Mouse (Mus musculus) G1E (cell line): Measurements from ENCODE around the gene C1qtnf7. TPM values are rescaled to one million over a fixed set of nuclear protein-coding genes. Genes with fewer than 3 reads are reported as not detected.

Experiments used
- ATAC-seq: 2 replicates; pipeline ENCODE4 v1.8.0; 2016; ENCODE audit warnings: mild to moderate bottlenecking; ENCODE audit not compliant: insufficient number of reproducible peaks, poor library complexity, low FRiP score, severe bottlenecking; ENCODE audit errors: extremely low read depth
- DNase-seq: peaks from one replicate; pipeline ENCODE4 v3.0.0; 2012; ENCODE audit warnings: low spot score
- H3K27me3 ChIP-seq: 2 replicates; pipeline ENCODE4 v1.6.1; 2012; ENCODE audit warnings: mild to moderate bottlenecking, low read length, inconsistent platforms; ENCODE audit not compliant: insufficient read depth
- H3K36me3 ChIP-seq: replicated peaks from 2 replicates; pipeline ENCODE3; 2012; ENCODE audit warnings: mild to moderate bottlenecking, inconsistent platforms
- H3K4me1 ChIP-seq: 2 replicates; pipeline ENCODE4 v1.6.1; 2012; ENCODE audit warnings: low read depth, low read length, inconsistent platforms, mixed read lengths; ENCODE audit not compliant: insufficient read depth
- H3K4me3 ChIP-seq: 2 replicates; pipeline ENCODE4 v1.5.1; 2012; ENCODE audit warnings: low read depth, mild to moderate bottlenecking, inconsistent platforms, low read length, moderate library complexity, mixed read lengths
- H3K9me3 ChIP-seq: replicated peaks from 2 replicates; pipeline ENCODE4 v1.6.1; 2012; ENCODE audit warnings: inconsistent platforms
- CTCF ChIP-seq: IDR thresholded peaks from 2 replicates; pipeline ENCODE4 v1.5.1; 2012; ENCODE audit warnings: low read depth, low read length, inconsistent platforms, mixed read lengths
- GATA1 ChIP-seq: IDR thresholded peaks from 2 replicates; pipeline ENCODE4 v1.6.1; 2012; ENCODE audit warnings: borderline replicate concordance, low read length, inconsistent platforms, mixed read lengths
- GATA2 ChIP-seq: IDR thresholded peaks from 2 replicates; pipeline ENCODE4 v1.6.1; 2012; ENCODE audit warnings: low read depth, low read length, inconsistent platforms, borderline replicate concordance
- POLR2AphosphoS5 ChIP-seq: IDR thresholded peaks from 2 replicates; pipeline ENCODE4 v1.6.1; 2012; ENCODE audit warnings: low read depth, low read length, inconsistent platforms; ENCODE audit not compliant: insufficient replicate concordance
- TAL1 ChIP-seq: conservative IDR thresholded peaks from 2 replicates; pipeline ENCODE4 v1.6.1; 2012; ENCODE audit warnings: low read depth, low read length, inconsistent platforms, mixed read lengths
- polyA plus RNA-seq: library from polyadenylated mRNA; stranded (reverse); fragments of >175 nt; gene quantifications from 2 replicates; pipeline ENCODE4 v1.2.3, GENCODE M21; 2012
- total RNA-seq, 2 experiments: library from RNA; stranded (forward) in 1 of 2; stranded (reverse) in 1 of 2; fragments of 200-1000 nt in 1 of 2; fragments of >200 nt in 1 of 2; fragmentation: Nextera tagmentation in 1 of 2; gene quantifications; 2 replicates each; pipeline ENCODE4 v1.2.3; 2014 to 2017

C1qtnf7 gene
- total RNA-seq (2014; fragmentation: Nextera tagmentation) (not detected in 2 replicates), total RNA-seq (2017) (0.05 TPM in 1 of 2 replicates, not detected in the other), polyA plus RNA-seq (not detected in 2 replicates)

GRCm38 (mm10) chr5:43515401-43515976 is at the start of gene C1qtnf7:
TSS of gene C1qtnf7 (plus strand) at chr5:43515538.
- DNase-seq, result no peak
- Histone ChIP-seq H3K27me3 (no peaks in the 10 kb centered on the region), H3K4me3 (no peak within 1 kb of the TSS), H3K9me3 (no peaks in the 10 kb centered on the region), H3K4me1 (no peaks in the 10 kb centered on the region), H3K36me3 (no peaks in the 10 kb centered on the region)
- TF ChIP-seq GATA2 (no peak), POLR2AphosphoS5 (no peak), GATA1 (no peak), TAL1 (no peak), CTCF (no peak)
- no peak for ATAC-seq

- Histone ChIP-seq H3K27me3 (no peaks in the 10 kb centered on the region), H3K4me3 (no peak overlapping the region), H3K4me1 (no peaks in the 10 kb centered on the region), H3K9me3 (no peaks in the 10 kb centered on the region), H3K36me3 (no peaks in the 10 kb centered on the region)
- ATAC-seq (no peak), DNase-seq (no peak)
- TF ChIP-seq TAL1 (no peak), GATA2 (no peak), CTCF (no peak), GATA1 (no peak), POLR2AphosphoS5 (no peak)
Measured at GRCm38 (mm10) chr5:43466762-43467161, 48.6 kb upstream of the C1qtnf7 start.

- H3K4me3 ChIP-seq, result no peak overlapping the region
- no peaks in the 10 kb centered on the region for H3K4me1 ChIP-seq
- no peak for ATAC-seq
- DNase-seq, result no peak
- H3K36me3 ChIP-seq, result no peaks in the 10 kb centered on the region
- TF ChIP-seq POLR2AphosphoS5, result no peak
- TF ChIP-seq TAL1, result no peak
- no peak for TF ChIP-seq CTCF
- no peak for TF ChIP-seq GATA1
- TF ChIP-seq GATA2, result no peak
- H3K27me3 ChIP-seq, result no peaks in the 10 kb centered on the region
- no peaks in the 10 kb centered on the region for H3K9me3 ChIP-seq
Measured at GRCm38 (mm10) chr5:43467214-43467613, 48.1 kb upstream of the C1qtnf7 start.

- no peaks in the 10 kb centered on the region for H3K9me3 ChIP-seq
- no peaks in the 10 kb centered on the region for H3K27me3 ChIP-seq
- TF ChIP-seq POLR2AphosphoS5, result no peak
- ATAC-seq (no peak), DNase-seq (no peak)
- H3K36me3 ChIP-seq, result no peaks in the 10 kb centered on the region
- no peak overlapping the region for H3K4me3 ChIP-seq
- H3K4me1 ChIP-seq, result no peaks in the 10 kb centered on the region
Measured at GRCm38 (mm10) chr5:43468937-43469336, 46.4 kb upstream of the C1qtnf7 start.

- Histone ChIP-seq H3K4me3 (no peak overlapping the region), H3K27me3 (no peaks in the 10 kb centered on the region), H3K36me3 (no peaks in the 10 kb centered on the region), H3K9me3 (no peaks in the 10 kb centered on the region), H3K4me1 (no peaks in the 10 kb centered on the region)
- ATAC-seq, result no peak
- no peak for TF ChIP-seq GATA2
- TF ChIP-seq POLR2AphosphoS5, result no peak
- no peak for TF ChIP-seq TAL1
- TF ChIP-seq CTCF, result no peak
- TF ChIP-seq GATA1, result no peak
- DNase-seq, result no peak
Measured at GRCm38 (mm10) chr5:43477953-43478352, 37.4 kb upstream of the C1qtnf7 start.

GRCm38 (mm10) chr5:43480046-43480445 is 35.3 kb upstream of the C1qtnf7 start:
- no peaks in the 10 kb centered on the region for H3K36me3 ChIP-seq
- no peaks in the 10 kb centered on the region for H3K9me3 ChIP-seq
- H3K4me1 ChIP-seq, result no peaks in the 10 kb centered on the region
- TF ChIP-seq GATA1 (no peak), GATA2 (no peak), TAL1 (no peak), POLR2AphosphoS5 (no peak), CTCF (no peak)
- DNase-seq (no peak), ATAC-seq (no peak)
- H3K27me3 ChIP-seq, result no peaks in the 10 kb centered on the region
- H3K4me3 ChIP-seq, result no peak overlapping the region

- H3K4me1 ChIP-seq, result no peaks in the 10 kb centered on the region
- no peak overlapping the region for H3K4me3 ChIP-seq
- H3K9me3 ChIP-seq, result no peaks in the 10 kb centered on the region
- no peaks in the 10 kb centered on the region for H3K36me3 ChIP-seq
- DNase-seq (no peak), ATAC-seq (no peak)
- TF ChIP-seq CTCF (no peak), TAL1 (no peak), GATA2 (no peak)
- H3K27me3 ChIP-seq, result no peaks in the 10 kb centered on the region
Measured at GRCm38 (mm10) chr5:43480786-43481185, 34.6 kb upstream of the C1qtnf7 start.
